Mouse (Mus musculus): ENCODE results near the gene Loxl1. TPM values are rescaled to one million over a fixed set of nuclear protein-coding genes. Genes with fewer than 3 reads are reported as not detected.

Gene Loxl1
- polyA plus RNA-seq, 1 experiment = not detected

DNA sequence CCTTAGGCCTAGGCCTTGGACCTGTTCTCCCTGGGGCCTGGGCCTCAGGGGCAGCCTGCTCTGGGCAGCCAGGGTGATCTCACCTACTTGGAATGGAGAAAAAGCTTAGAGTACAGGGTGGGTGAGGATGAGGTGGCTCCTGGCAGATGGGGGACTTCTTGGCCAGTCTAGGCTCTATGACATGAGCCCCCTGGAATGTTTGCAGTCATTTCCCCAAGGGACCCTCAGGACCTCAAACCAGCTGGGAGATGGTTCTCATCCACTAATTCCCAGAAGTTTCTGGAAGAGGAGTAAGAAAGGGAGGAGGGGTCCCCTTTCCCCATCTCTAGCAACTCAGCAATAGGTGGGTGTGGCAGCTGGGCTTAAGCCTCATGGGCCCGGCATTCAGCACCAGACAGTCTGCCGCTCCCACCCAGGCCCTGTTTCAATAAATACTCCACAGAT is 13.6 kb downstream of the Loxl1 start:
- Histone ChIP-seq H3K9me3 (peaks cover 3% of the 10 kb centered on the region; the same call in 1 of the 2 replicates), H3K27me3 (replicated peaks) (peaks cover 68% of the 10 kb centered on the region), H3K4me3 (replicated peaks) (no peak overlapping the region), H3K36me3 (replicated peaks; ENCODE audit: low read length) (no peaks in the 10 kb centered on the region), H3K4me1 (no peaks in the 10 kb centered on the region)
- no peak for TF ChIP-seq GATA1 (IDR thresholded peaks at IDR 0.05; ENCODE audit: borderline replicate concordance, low read length)
- no peak for TF ChIP-seq FLI1 (IDR thresholded peaks at IDR 0.05; ENCODE audit: low read length)

DNA sequence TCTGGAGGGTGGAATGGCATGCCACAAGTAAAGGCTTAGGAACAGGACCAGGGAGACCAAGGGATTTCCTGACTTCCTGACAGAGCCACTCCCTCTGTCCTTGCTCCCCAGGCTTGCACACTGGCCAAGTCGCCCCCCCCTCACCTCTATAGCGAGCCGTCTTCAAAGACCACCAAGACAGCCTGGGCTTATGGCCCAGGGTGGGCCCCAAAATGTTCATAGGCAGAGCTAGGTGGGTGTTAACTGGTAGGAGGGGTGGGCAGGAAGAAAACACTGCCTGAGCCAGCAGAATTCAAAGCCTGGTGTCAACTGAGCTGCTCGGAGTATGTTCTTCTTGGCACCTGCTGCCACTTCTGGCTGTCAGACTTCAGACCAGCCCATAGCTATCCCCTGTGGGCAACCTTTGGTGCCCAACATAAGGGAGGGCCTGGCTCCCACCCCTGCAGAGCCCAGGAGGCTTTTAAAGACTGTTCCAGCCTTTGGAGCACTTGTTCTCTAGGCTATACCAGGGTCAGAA is 15.0 kb downstream of the Loxl1 start:
- Histone ChIP-seq H3K36me3 (replicated peaks; ENCODE audit: low read length) (no peaks in the 10 kb centered on the region), H3K4me1 (no peaks in the 10 kb centered on the region), H3K9me3 (peaks cover 3% of the 10 kb centered on the region; the same call in 1 of the 2 replicates), H3K4me3 (replicated peaks) (no peak overlapping the region), H3K27me3 (replicated peaks) (peaks cover 63% of the 10 kb centered on the region)
- TF ChIP-seq GATA1 (IDR thresholded peaks at IDR 0.05; ENCODE audit: borderline replicate concordance, low read length) = no peak
- no peak for TF ChIP-seq FLI1 (IDR thresholded peaks at IDR 0.05; ENCODE audit: low read length)

DNA sequence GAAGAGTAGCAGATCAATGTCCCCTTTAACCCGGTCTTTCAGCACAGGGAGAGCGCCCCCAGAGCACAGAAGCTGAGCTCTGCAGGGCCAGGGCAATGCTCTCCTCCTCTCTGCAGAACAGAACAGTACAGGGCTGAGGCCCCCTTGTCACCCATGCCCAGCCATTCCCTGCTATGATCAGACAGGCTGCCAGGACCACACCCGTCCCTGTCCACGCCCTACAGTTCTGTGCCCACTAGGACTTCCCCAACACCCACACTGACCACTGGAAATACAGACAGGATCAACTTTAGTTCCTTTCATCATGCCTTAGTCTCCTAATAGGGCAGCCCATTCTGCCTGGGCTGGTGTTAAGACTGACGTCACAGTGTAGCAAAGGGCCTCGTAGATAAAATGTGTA is 15.9 kb downstream of the Loxl1 start:
- no peak overlapping the region for H3K4me3 ChIP-seq (replicated peaks)
- H3K27me3 ChIP-seq (replicated peaks) = peaks cover 63% of the 10 kb centered on the region
- TF ChIP-seq GATA1 (IDR thresholded peaks at IDR 0.05; ENCODE audit: borderline replicate concordance, low read length) = no peak
- TF ChIP-seq FLI1 (IDR thresholded peaks at IDR 0.05; ENCODE audit: low read length) = no peak
- H3K36me3 ChIP-seq (replicated peaks; ENCODE audit: low read length) = no peaks in the 10 kb centered on the region
- H3K4me1 ChIP-seq = no peaks in the 10 kb centered on the region
- 0 out of 2 replicates have a peak, but pooled peaks cover under 1% of the 10 kb centered on the region for H3K9me3 ChIP-seq

- Histone ChIP-seq H3K36me3 (replicated peaks; ENCODE audit: low read length) (no peaks in the 10 kb centered on the region), H3K4me3 (replicated peaks) (no peak overlapping the region), H3K27me3 (replicated peaks) (peaks cover 67% of the 10 kb centered on the region), H3K9me3 (no peaks in the 10 kb centered on the region), H3K4me1 (no peaks in the 10 kb centered on the region)
- TF ChIP-seq FLI1 (IDR thresholded peaks at IDR 0.05; ENCODE audit: low read length) = no peak
- TF ChIP-seq GATA1 (IDR thresholded peaks at IDR 0.05; ENCODE audit: borderline replicate concordance, low read length) = no peak
Observed at GRCm38 (mm10) chr9:58295766-58296361, 17.1 kb downstream of the Loxl1 start.

- H3K4me3 ChIP-seq (replicated peaks) = no peak overlapping the region
- H3K36me3 ChIP-seq (replicated peaks; ENCODE audit: low read length) = no peaks in the 10 kb centered on the region
- H3K4me1 ChIP-seq = no peaks in the 10 kb centered on the region
- no peaks in the 10 kb centered on the region for H3K9me3 ChIP-seq
- peaks cover 72% of the 10 kb centered on the region for H3K27me3 ChIP-seq (replicated peaks)
- TF ChIP-seq GATA1 (IDR thresholded peaks at IDR 0.05; ENCODE audit: borderline replicate concordance, low read length) = no peak
- no peak for TF ChIP-seq FLI1 (IDR thresholded peaks at IDR 0.05; ENCODE audit: low read length)
Observed at GRCm38 (mm10) chr9:58295345-58295744, 17.6 kb downstream of the Loxl1 start.

- H3K4me3 ChIP-seq (replicated peaks) = no peak overlapping the region
- TF ChIP-seq GATA1 (IDR thresholded peaks at IDR 0.05; ENCODE audit: borderline replicate concordance, low read length) (no peak), FLI1 (IDR thresholded peaks at IDR 0.05; ENCODE audit: low read length) (no peak)
- H3K9me3 ChIP-seq = no peaks in the 10 kb centered on the region
- H3K27me3 ChIP-seq (replicated peaks) = peaks cover 74% of the 10 kb centered on the region
- H3K4me1 ChIP-seq = no peaks in the 10 kb centered on the region
- H3K36me3 ChIP-seq (replicated peaks; ENCODE audit: low read length) = no peaks in the 10 kb centered on the region
Observed at GRCm38 (mm10) chr9:58294527-58294926, 18.5 kb downstream of the Loxl1 start.

DNA sequence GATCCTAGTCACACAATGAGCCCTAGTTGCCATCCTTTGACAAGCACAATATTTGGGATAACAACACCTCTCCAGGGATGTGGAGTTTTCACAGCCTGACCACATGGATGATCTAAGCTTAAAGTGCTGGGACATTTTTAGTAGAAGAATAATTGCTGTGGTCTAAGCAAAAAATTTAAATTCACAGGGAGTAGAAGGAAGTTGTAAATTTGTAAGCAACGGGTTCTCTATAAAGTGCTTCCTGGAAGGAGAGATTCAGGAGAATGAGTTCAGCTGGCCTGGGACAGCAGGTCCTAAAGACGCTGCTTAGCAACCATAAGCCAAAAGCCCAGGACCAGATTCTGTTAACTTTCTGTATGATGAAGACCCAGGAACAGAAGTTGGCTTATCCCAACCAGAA is 23.1 kb downstream of the Loxl1 start:
- Histone ChIP-seq H3K9me3 (no peaks in the 10 kb centered on the region), H3K4me3 (replicated peaks) (no peak overlapping the region), H3K27me3 (replicated peaks) (peaks cover 79% of the 10 kb centered on the region), H3K36me3 (replicated peaks; ENCODE audit: low read length) (no peaks in the 10 kb centered on the region), H3K4me1 (no peaks in the 10 kb centered on the region; the same call in 1 of the 2 replicates)
- no peak for TF ChIP-seq FLI1 (IDR thresholded peaks at IDR 0.05; ENCODE audit: low read length)
- no peak for TF ChIP-seq GATA1 (IDR thresholded peaks at IDR 0.05; ENCODE audit: borderline replicate concordance, low read length)

- Histone ChIP-seq H3K4me1 (no peaks in the 10 kb centered on the region; the same call in 1 of the 2 replicates), H3K27me3 (replicated peaks) (peaks cover 79% of the 10 kb centered on the region), H3K36me3 (replicated peaks; ENCODE audit: low read length) (no peaks in the 10 kb centered on the region), H3K9me3 (no peaks in the 10 kb centered on the region), H3K4me3 (replicated peaks) (no peak overlapping the region)
- TF ChIP-seq FLI1 (IDR thresholded peaks at IDR 0.05; ENCODE audit: low read length) (no peak), GATA1 (IDR thresholded peaks at IDR 0.05; ENCODE audit: borderline replicate concordance, low read length) (no peak)
Observed at GRCm38 (mm10) chr9:58289090-58289489, 23.9 kb downstream of the Loxl1 start.

DNA sequence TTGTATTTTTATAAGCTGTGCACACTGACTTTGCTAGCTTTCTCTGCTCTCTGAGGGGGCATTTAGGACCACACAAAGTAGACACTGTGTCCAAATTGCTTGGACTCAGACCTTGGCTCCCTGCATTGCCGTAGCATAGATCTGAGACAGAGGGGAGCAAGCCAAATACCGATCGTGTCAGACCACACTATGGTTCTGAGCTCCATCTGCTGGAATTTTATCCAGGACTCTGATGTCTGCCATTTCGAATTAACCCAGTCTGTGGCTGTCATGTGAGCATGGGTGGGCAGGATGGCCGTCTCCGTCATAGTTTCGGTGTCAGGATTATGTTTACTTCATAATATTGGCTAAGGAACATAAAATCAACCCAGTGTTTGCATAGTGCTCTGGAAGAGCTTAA is 29.6 kb downstream of the Loxl1 start:
- TF ChIP-seq FLI1 (IDR thresholded peaks at IDR 0.05; ENCODE audit: low read length) = no peak
- no peak for TF ChIP-seq GATA1 (IDR thresholded peaks at IDR 0.05; ENCODE audit: borderline replicate concordance, low read length)
- Histone ChIP-seq H3K36me3 (replicated peaks; ENCODE audit: low read length) (no peaks in the 10 kb centered on the region), H3K9me3 (no peaks in the 10 kb centered on the region), H3K4me1 (peaks cover 35% of the 10 kb centered on the region), H3K27me3 (replicated peaks) (peaks cover 35% of the 10 kb centered on the region), H3K4me3 (replicated peaks) (no peak overlapping the region)

- peaks cover 37% of the 10 kb centered on the region for H3K4me1 ChIP-seq
- TF ChIP-seq GATA1 (IDR thresholded peaks at IDR 0.05; ENCODE audit: borderline replicate concordance, low read length) = no peak
- TF ChIP-seq FLI1 (IDR thresholded peaks at IDR 0.05; ENCODE audit: low read length) = no peak
- no peaks in the 10 kb centered on the region for H3K36me3 ChIP-seq (replicated peaks; ENCODE audit: low read length)
- no peaks in the 10 kb centered on the region for H3K9me3 ChIP-seq
- H3K27me3 ChIP-seq (replicated peaks) = peaks cover 17% of the 10 kb centered on the region
- no peak overlapping the region for H3K4me3 ChIP-seq (replicated peaks)
Observed at GRCm38 (mm10) chr9:58281597-58281996, 31.4 kb downstream of the Loxl1 start.
